Mouse (Mus musculus) testis, adult 2 months (tissue): ENCODE results near the gene Cyp26b1. TPM values are rescaled to one million over a fixed set of nuclear protein-coding genes. Genes with fewer than 3 reads are reported as not detected.

Experiments
- H3K27ac ChIP-seq: fragments of 200-500 bp; 2 replicates; pipeline ENCODE4 v1.5.1; 2012; ENCODE audit warnings: low read depth, low read length; ENCODE audit not compliant: control insufficient read depth, insufficient read depth
- H3K27me3 ChIP-seq: fragments of 200-500 bp; 2 replicates; pipeline ENCODE4 v1.6.1; 2012; ENCODE audit warnings: mild to moderate bottlenecking, low read length, moderate library complexity; ENCODE audit not compliant: control insufficient read depth, insufficient read depth
- H3K36me3 ChIP-seq: fragments of 200-500 bp; 2 replicates; pipeline ENCODE4 v1.6.1; 2012; ENCODE audit warnings: mild to moderate bottlenecking, low read length; ENCODE audit not compliant: control insufficient read depth, insufficient read depth
- H3K4me1 ChIP-seq: fragments of 200-500 bp; 2 replicates; pipeline ENCODE4 v1.6.1; 2012; ENCODE audit warnings: low read length; ENCODE audit not compliant: control insufficient read depth, insufficient read depth
- H3K4me3 ChIP-seq: fragments of 200-500 bp; 2 replicates; pipeline ENCODE4 v1.5.1; 2012; ENCODE audit warnings: low read depth, mild to moderate bottlenecking, low read length, moderate library complexity, mixed read lengths; ENCODE audit not compliant: control insufficient read depth
- CTCF ChIP-seq: fragments of 200-500 bp; IDR thresholded peaks from 2 replicates; pipeline ENCODE4 v1.5.1; 2012; ENCODE audit warnings: low read depth, mild to moderate bottlenecking, inconsistent platforms, low read length, moderate library complexity; ENCODE audit not compliant: control insufficient read depth, insufficient read depth, insufficient replicate concordance
- POLR2A ChIP-seq: fragments of 200-500 bp; IDR thresholded peaks from 2 replicates; pipeline ENCODE4 v1.6.1; 2012; ENCODE audit warnings: low read depth, mild to moderate bottlenecking, inconsistent platforms, low read length, moderate library complexity; ENCODE audit not compliant: control insufficient read depth
- polyA plus RNA-seq: library from polyadenylated mRNA; depleted of rRNA; stranded (reverse); fragments of >200 nt; gene quantifications from 2 replicates; pipeline ENCODE4 v1.2.3, GENCODE M21; 2012

Gene Cyp26b1
- polyA plus RNA-seq, 1 experiment = 14.0 TPM

DNA sequence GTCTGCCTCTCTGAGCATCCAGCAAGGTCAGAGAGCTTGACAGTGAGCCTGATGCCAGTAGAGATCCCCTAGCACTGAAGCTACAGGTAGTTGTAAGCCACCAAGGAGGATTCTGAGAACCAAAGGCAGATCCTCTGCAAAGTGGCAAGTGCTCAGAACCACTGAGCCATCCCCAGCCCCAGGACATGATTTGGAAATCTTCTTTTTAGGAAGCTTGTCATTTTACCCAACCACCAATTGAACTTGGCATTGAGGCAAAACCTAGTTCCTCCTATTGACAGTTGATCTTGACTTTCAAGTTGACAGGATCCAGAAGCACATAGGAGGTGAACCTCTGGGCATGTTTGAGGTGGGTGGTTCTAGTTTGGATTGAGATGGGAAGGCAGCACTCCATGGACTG is 63.8 kb downstream of the Cyp26b1 start:
- TF ChIP-seq CTCF (no peak), POLR2A (no peak)
- Histone ChIP-seq H3K27ac (no peak overlapping the region), H3K27me3 (no peaks in the 10 kb centered on the region), H3K4me1 (no peaks in the 10 kb centered on the region), H3K36me3 (no peaks in the 10 kb centered on the region), H3K4me3 (no peak overlapping the region)

DNA sequence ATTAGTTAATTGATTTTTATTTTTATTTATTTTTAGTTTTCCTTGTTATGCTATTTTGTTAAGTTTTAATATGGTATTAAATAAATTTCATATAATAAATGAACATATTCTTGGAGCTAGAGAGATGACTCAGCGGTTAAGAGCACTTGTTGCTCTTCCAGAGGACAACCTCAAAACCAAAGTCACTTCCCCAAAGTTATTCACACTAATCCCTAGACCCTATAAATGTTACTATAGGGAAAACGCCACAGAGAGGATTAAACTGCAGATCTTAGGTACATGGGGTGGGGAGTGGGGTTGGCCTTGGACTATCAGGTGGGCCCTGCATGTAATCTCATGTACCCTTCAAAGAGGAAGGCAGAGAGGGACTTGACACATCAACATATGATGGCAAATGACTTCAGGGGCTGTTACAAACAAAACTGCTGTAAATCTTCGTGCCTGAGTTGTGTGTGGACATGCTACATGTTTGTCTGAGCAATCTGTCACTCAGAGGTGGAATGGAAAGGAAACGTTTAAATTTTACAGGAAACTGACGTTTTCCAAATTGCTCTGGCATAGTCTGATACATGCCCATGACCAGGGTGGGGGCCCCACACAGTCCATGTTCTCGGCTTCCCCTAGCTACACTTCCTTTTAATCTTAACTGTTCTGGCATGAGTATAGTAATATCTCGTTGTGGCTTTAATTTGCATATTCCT is 68.7 kb downstream of the Cyp26b1 start:
- H3K36me3 ChIP-seq = no peaks in the 10 kb centered on the region
- no peak overlapping the region for H3K27ac ChIP-seq
- no peaks in the 10 kb centered on the region for H3K4me1 ChIP-seq
- no peak overlapping the region for H3K4me3 ChIP-seq
- TF ChIP-seq POLR2A (no peak), CTCF (no peak)
- no peaks in the 10 kb centered on the region for H3K27me3 ChIP-seq
